Mouse (Mus musculus) bone marrow macrophage, adult 2 months (primary cell): ENCODE data around the gene Cyp2g1.

Experiments
- CTCF ChIP-seq: IDR thresholded peaks from 2 replicates; pipeline ENCODE4 v1.5.1; 2012; ENCODE audit warnings: low read depth, mild to moderate bottlenecking, low read length, moderate library complexity
- POLR2A ChIP-seq: IDR thresholded peaks from 2 replicates; pipeline ENCODE4 v1.6.1; 2012; ENCODE audit warnings: mild to moderate bottlenecking, low read depth, low read length, borderline replicate concordance

- TF ChIP-seq POLR2A (no peak), CTCF (no peak)
Observed at GRCm38 (mm10) chr7:26781767-26782131, 26.9 kb upstream of the Cyp2g1 start.
